Mouse (Mus musculus) lung, postnatal 0 days (tissue): ENCODE results near the gene Gabbr2.

Experiments
- CTCF ChIP-seq: IDR thresholded peaks from 2 replicates; pipeline ENCODE4 v1.5.1; 2016; ENCODE audit warnings: antibody characterized with exemption, mild to moderate bottlenecking
- EP300 ChIP-seq: IDR thresholded peaks from 2 replicates; pipeline ENCODE4 v1.6.1; 2016; ENCODE audit warnings: antibody characterized with exemption, mild to moderate bottlenecking, control low read depth

- TF ChIP-seq CTCF (no peak), EP300 (no peak)
Measured at GRCm38 (mm10) chr4:47000626-47001395, 9.1 kb upstream of the Gabbr2 start.
